Mouse (Mus musculus) granulocyte monocyte progenitor cell, adult 5-6 weeks (primary cell): Measurements from ENCODE around the gene Ntf5. TPM values are rescaled to one million over a fixed set of nuclear protein-coding genes. Genes with fewer than 3 reads are reported as not detected.
"Not testable (repeated sequence)": the region's sequence is repeated elsewhere in the genome, so short reads cannot be mapped to it uniquely, and the experiment has no call there.

ENCODE experiments used
- ATAC-seq: replicated peaks from 2 replicates; pipeline ENCODE4 v1.8.0; 2016; ENCODE audit warnings: mild to moderate bottlenecking, moderate TSS enrichment, inconsistent platforms; ENCODE audit not compliant: poor library complexity, severe bottlenecking
- total RNA-seq, 2 experiments: library from RNA; stranded (forward) in 1 of 2; stranded (reverse) in 1 of 2; fragments of 200-712, 200-1000 nt in 1 of 2; fragments of >200 nt in 1 of 2; fragmentation: Nextera tagmentation in 1 of 2; gene quantifications; 2 replicates each; pipeline ENCODE4 v1.2.3; 2014 to 2017

Gene Ntf5
- total RNA-seq (2014; fragmentation: Nextera tagmentation) (not detected in 2 replicates), total RNA-seq (2017) (not detected in 2 replicates)

DNA sequence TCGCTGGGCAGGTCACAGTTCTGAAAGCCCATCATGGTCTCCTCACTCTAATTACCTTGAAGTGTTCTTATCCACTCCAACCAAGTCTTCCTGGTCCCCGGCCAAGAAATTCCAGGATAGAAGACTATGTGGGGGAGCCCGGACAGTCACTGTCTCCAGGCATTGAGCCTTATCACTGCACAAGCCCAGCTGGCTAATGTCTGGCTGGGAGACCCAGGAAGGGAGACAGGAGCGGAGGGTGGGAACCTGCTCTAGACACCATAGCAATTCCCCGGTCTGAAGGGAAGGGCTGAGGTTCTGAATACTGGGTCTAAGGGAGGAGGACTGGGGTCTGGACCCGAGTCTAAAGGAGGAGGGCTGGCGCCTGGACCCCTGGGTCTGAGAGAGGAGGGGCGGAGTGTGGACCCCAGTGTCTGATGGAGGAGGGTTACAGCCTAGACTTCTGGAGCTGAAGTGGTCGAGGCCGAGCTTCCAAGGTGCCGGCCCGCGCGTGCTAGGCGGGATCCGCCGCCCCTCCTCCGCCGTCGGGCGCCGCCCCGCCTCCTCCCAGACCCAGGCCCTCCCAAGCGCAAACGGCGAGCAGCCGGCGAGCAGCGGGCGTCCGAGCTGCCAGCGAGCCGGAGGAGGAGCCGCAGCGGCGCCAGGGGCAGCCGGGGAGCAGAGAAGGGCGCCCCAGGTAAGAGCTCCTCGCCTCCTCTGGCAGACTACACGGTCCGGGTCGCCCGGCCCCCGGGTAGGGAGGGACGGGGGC lies at the start of gene Ntf5:
Ntf5 (plus strand) TSS at position 583 of the 751 bp plus-strand sequence.
- ATAC-seq: no peak

DNA sequence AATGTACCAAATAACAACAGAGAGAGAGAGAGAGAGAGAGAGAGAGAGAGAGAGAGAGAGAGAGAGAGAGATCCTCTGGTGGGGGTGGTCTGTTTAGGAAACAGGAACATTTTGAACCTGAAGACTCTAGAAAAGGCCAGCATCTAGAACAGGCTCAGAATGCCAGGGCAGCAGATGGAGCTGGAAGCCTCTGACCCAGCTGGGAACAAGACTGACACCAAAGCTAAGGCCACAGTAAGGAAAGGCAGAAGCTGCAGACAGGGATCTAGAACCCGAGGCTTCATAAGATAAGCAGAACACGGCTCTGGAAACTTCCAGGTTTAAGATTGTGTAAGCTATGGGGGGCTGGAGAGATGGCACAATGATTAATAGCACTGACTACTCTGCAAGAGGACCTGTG lies 49.5 kb upstream of the Ntf5 start:
- ATAC-seq: no peak

DNA sequence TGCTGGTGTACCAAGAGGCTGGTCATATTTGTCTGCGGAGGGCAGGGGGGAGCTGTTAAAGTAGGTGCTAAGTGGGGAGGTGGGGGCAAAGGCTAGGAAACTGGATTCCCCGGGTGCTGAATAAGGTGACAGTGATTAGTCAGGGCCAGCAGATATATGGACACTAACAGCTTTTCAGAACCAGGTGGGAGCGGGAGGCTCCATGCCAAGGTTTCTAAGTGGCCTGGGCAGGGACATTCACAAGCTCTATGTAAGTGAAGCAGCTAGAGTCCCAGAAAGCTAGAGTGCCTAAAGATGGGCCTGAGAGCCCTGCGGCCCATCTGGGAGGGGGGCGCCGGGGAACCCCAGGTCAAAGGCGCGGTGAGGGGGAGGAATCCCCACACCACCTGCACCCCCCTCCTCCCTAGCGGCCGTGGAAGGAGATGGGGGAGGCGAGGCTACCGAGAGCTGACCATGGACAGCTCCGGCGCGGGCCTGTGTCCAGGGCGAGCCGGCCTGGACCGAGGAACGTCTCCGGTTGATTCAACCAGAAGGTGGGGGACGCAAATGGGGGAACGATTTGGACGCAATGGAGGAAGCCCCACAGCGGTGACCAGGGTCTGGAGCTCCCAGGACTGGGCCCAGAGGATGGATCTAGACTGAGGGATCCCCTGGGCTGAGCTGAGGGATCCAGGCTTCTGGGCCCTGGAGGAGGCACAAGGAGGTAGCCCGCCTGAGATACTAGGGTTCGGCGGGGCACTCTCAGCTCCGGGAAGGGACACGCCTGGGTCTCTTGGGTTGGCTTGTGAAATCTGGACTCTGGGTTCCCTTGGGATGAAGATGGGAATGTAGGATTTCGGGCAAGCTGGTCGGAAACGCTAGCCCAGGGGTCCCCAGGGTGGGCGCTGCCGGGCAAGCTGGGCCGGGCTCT lies 47.5 kb upstream of the Ntf5 start:
- no peak for ATAC-seq

DNA sequence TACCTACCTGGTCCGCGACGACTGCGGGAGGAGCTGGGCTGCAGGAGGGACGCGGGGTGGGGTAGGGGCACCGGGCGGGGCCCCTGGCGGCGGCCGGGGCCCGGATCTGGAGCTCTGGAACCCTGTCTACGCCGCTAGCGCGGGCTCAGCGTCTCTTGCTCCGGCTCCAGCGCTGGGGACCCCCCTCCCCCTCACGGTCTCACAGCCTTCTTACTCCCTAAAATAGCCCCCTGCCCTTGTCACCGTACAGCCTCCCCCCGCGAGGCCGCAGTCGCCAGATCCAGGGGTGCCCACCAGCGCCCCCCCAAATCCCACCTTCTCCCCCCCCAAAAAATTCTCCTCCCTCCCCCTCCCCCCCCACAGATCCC lies 46.9 kb upstream of the Ntf5 start, which contains the start of gene Ppfia3:
Ppfia3 (minus strand) TSS at position 368 of the 368 bp plus-strand sequence.
- no peak for ATAC-seq

DNA sequence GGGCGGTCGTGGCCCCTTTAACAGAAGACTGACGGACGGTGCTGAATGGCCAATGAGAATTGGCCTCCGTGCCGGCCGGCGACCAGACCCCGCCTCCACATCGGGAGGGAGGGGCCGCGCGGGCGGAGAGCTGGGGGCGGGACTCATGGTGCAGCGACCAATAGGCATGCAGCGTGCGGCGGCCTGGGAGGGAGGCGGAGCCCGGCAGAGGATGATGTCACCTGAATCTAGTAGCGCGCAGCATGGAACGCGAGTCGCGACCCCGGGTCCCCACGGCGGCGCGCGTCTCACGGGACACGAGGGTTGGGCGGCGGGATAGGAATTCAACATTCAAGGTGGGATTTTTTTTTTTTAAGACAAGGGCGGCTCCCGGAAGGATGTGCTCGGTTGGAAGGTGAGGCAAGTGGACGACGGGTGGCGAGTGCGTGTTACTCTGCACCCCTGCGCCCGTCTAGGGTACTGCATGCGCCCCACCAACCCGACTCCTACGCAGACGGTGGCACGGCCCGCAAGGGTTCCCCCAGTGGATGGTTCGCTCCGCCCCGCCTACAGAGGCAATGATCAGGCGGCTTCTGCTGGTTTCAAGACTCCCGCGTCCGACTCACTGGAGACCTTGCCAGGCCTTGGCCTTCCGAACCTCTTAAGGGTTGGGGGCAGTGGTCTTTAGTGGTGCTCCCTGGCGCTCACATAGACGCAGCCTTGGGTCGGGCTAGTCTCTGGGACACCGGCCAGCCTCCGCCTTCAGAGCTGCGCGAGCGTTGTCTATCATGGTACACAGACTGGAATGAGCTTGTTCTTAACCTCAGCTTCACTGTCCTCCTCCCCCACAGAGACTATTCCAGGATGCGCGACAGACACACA lies 46.2 kb upstream of the Ntf5 start:
- peak; percentile 72 for ATAC-seq

DNA sequence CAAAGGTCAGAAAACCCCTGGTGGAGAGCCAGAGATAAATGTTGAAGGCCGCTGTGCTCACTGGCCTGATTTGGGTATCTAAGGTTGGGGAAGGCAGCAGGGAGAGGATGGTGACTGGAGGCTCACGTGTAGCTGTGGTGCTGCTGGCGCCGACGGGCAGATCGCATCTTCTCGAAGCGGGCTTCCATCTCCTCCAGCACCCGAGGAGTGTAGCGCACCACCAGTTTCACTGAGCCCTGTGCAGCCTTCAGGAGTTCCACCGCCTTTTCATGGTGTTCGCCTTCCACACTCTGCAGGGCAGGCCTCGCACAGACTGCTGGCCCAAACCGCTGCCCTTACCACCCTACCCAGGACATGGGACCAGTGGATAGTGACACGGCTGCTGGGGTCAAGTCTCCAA lies 45.3 kb upstream of the Ntf5 start:
- ATAC-seq: no peak

DNA sequence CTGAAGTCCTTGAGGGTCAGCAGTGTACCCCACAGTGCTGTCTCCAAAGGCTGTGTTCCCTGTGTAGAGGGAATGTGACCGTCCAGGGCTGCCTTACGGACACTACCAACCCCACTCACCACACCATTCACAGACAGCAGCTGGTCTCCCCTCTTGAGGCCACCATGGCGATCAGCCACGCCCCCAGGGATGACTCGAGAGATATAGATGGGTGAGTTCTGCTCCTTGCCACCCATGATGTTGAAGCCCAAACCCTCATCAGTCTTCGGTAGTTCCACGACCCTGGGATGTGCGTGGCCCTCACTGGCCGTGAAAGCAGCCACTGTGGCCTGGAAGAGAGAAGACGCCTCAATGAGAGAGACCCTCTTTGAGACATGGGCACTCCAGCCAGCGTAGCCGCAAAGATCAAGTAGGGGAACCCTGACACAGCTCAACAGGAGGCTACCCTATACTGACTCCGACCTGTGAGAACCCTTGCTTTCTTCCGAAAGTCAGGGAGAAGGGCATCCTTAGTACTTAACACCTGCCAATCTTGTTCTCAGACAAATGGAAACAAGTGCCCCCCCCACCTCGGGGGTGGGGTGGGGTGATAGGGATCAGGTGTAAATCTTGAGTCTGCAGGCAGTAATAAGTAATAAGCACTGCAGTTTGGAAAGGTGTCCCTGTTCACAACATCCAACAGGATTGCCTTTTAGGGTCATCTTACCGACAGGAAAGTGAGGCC lies 44.3 kb upstream of the Ntf5 start:
- no peak for ATAC-seq

DNA sequence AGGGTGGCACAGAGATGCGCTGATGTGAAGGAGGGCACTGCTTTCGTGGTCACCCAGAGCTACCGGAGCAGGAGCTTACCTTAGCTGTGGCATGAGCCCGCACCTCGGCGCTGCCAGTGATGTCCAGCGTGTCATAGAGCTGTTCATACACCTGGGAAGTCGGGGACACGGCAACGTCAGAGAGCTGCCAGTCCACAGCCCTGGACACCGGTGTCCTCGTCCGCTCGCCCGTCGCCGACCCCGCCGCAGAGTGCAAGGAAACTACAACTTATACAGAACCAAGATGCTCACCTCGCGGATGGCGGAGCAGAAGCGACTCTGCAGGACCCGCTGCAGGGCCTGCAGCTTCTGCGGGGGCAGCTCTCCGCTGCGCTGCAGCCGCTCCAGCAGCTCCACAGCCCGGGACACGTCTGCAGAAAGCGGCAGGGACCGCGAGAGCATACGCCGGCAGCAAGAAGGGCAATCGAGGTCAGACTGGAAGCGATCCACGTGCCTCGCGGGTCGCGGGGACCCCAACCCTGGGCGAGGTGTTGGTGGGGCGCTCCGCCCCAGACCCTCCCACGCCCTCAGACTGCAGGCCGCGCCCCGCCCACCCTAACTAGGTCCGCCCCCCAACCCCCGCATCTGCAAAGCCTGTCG lies 43.5 kb upstream of the Ntf5 start:
- no peak for ATAC-seq

DNA sequence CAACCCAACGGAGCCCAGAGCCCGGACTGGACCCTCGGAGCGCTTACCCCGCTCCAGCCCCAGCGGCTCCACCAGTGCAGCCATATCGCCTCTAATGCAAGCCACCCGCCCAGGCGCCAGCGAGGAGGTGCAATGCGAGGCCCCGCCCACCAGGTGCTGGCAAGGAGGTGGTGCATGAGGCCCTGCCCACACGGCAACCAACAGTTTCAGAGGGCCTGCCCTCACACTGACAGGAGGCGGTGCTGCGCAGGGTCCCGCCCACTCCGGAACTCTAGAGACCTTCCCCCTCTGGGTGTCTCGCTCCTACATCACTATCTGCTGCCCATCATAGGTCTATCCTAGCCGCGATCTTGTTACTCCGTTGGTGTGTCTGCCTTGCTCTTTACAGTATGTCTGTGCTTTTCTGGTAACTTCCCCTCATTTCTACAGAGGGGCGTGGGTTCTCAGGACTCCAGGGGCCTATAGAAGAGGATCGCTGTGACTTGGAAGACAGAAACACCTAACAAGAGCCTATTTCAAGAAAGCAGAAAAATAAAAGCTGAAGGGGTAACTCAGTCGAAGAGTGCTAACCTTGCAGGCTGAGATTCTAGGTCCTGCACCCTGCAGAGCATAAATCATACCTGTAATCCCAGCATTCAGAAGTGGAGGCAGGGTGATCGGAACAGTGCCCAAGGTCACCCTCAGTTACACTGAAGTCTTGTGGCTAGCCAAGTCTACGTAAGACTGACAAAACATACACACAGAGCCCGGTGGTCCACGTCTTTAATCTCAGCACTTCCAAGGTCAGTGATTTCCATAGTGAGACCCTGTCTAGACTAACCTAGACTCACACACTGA lies 42.8 kb upstream of the Ntf5 start, which contains the start of gene Lin7b:
Lin7b (minus strand) TSS at position 109 of the 837 bp plus-strand sequence.
- peak; percentile 74 for ATAC-seq

DNA sequence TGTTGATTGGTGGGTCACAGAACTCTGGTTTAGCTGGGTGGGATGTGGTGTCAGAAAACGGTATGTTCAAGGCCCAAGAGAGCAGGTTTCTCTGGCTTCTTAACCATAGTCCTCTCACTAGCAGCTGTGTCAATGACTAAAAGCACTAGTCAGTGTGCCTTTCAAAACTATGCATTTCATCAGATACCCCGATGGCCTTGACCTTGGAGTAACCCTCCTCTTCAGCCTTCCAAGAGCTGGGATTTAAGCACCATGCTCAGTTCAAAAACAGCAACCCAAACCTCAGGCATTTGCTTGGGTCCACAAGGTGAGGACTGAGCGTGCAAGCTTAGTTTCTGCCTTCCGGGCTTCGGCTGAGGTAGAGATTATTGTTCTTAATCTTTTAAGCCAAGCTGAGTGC lies 41.1 kb upstream of the Ntf5 start:
- no peak for ATAC-seq

DNA sequence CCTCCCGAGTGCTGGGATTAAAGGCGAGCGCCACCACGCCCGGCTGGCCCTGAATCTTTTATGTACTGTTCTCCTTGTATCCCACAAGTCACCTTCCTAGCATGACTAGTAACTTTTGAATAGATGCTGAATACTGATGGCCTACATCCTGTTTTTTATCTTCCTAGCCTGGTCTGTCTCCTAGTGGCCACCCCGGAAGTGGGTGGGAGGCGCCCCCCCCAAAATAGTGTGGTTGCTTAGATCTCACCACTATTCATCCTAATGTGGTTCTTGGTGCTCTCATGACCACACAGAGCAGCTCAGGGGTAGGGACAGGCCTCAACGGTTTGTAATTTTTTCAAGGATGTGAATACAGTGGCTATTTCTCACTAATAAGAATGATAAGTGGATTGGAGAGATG lies 38.9 kb upstream of the Ntf5 start:
- ATAC-seq: no peak

DNA sequence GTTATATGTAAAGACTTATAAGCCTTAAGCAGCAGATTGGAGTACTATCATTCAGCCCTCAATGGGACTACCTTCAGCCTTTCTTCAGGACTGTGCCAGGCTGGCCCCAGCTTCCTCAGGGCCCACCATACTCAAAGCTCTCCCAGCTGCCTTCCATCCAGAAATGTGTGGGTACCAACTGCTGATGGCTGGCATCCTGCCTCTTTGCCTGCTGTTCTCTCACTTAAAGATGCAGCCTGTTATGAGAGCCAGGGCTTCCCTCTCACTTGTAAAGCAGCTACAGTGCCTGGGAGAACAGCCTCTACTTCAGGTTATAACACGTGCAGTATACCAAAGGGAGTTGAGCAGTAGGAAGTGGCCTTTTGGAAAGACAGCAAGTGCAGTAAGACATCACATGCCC lies 37.4 kb upstream of the Ntf5 start:
- no peak for ATAC-seq

DNA sequence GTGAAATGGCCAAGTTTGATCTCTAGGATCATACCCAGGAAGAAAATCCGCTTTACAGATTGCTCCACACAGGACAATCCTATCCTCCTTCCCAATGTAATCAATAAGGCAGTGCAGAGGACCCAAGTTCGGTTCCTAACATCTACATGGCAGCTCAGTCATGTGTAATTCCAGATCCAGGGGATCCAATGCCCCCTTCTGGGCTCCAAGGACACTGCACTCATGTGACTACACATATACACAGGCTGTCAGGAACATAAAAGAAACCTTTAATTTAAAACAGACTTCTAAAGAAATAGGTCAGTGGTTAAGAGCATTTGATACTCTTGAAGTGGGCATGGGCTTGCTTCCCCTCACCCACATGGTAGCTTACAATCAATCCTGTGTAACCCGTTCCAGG lies 27.4 kb upstream of the Ntf5 start:
- ATAC-seq: no peak

DNA sequence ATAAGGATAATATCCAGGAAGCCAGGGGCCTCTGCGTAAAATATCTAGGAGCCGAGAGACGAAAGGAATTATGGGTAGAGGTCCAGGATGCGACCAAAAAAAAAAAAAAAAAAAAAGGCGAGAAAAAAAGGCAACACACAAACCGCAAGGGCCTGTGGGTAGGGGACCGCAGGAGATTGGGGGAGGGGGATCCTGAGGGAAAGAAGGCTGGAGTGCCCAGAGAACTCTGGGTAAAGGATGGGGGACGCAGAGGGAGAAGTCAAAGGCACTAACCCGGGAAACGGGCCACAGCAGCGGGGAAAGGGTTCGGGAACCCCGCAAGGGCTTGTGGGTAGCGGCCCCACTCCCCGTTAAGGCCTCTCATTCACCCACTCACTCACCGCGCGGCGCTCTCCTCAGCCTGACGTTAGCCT lies 18.4 kb upstream of the Ntf5 start:
- peak; percentile 61 for ATAC-seq

DNA sequence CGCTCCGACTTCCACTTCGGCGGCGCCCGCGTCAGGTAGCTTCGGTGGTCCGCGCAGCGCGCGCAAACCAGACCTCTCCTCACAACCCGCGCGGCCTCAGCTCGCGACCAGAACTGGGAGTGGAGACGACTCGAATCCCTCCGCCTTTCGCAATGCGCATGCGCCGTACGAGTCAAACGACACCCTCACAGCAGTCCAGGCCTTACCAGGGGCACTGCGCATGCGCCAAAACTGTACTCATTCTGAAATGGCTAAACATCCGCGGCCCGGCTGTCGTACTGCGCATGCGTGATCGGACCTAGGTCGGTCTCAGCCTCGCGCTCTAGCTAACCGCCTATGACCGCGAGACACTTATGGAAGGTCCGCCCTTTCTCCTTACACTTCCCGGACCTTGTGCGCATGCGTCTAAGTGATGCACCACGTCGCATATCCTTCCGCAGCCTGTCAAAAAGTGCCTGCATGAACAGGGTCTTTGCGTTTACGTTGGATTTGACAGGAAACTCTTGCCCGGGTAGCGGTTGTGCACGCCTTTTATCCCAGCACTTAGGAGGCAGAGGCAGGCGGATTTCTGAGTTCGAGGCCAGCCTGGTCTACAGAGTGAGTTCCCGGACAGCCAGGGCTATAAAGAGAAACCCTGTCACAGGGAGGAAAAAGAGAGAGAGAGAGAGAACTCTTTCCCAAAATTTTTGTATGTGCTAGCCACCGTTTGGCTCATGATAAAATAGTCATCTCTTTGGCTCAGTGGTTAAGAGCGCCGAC lies 17.7 kb upstream of the Ntf5 start, which contains the start of gene Snrnp70:
Snrnp70 (minus strand) TSS at position 165 of the 759 bp plus-strand sequence.
- peak; percentile 92 for ATAC-seq

DNA sequence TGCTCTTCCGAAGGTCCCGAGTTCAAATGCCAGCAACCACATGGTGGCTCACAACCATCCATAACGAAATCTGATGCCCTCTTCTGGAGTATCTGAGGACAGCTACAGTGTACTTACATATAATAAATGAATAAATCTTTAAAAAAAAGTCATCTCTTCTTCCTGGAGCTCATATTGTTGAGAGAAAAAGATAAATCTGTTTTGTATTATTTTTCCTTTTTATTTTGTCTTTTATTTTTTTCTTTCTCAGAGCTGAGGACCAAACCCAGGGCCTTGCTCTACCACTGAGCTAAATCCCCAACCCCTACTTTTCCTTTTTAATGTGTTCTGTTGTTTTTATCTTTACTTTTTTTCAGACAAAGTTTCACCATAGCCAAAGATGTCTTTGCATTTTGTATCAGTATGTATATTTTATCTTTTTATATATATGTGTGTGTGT lies 17.1 kb upstream of the Ntf5 start:
- not testable (repeated sequence) for ATAC-seq

DNA sequence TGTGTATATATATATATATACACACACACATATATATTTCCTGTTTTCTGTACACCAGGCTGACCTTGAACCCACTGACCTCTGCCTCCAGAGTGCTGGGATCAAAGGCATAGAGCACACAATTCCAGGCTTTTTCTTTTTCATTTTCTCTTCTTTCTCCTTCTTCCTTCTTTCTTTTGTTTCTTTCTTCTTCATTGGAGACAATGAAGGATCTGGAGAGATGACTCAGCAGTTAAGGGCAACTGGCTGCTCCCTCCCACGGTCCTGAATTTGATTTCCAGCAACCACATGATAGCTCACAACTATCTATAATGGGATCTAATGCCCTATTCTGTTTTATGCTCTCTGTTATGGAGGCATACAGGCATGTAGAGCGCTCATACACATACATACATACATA lies 16.7 kb upstream of the Ntf5 start:
- no peak for ATAC-seq
